Mouse (Mus musculus): ENCODE results near the gene Myct1.

DNA sequence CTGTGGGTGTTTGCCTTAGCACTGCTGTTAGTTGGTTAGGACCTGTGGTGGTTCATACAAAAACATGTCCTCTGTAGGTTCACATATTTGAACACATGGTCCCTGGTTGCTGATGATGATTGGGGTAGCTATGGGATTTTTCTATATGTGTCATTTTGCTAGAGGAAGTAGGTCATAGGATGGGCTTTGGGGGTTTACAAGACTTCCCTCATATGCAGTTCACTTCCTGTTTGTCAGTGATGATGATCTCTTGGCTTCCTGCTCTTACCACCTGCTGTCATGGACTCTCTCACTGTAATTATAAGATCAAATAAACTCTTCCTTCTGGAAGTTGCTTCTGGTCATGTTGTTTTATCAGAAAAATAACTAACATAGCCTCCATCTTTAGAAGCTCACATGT lies 34.8 kb upstream of the Myct1 start:
- no peak for TF ChIP-seq CTCF (IDR thresholded peaks at IDR 0.05; ENCODE audit: low read depth, low read length)
- TF ChIP-seq POLR2A (IDR thresholded peaks at IDR 0.05; ENCODE audit: extremely low read depth, insufficient read depth, low read length) = no peak
